Mouse (Mus musculus) spleen, adult 12 weeks (tissue): Measurements from ENCODE around the gene Lrtm1.

Experiments
- DNase-seq: peaks from one replicate; pipeline ENCODE4 v3.0.0; 2022; ENCODE audit warnings: low spot score

Gene Lrtm1

DNA sequence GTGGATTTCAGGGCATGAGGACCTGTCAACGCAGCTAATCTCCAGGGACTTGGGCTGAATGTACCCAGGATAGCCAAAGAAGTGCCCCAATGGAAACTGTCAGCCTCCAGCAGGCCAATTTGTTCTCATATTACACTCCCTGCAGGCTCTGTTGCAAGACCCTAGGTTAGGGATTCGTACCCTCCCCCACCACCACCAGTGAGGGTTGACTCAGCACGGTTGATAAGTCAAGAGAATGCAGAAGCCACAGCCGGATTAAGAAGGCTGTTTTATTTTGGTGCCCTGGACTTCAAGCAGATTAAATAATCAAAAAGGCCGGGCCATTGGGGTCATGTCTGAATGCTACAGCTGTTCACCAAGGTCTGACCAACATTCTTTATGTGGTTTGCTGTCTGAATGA, at the start of gene Lrtm1:
Gene Lrtm1 (plus strand): TSS at position 326 of the 400 bp plus-strand sequence.
- DNase-seq, result no peak

DNA sequence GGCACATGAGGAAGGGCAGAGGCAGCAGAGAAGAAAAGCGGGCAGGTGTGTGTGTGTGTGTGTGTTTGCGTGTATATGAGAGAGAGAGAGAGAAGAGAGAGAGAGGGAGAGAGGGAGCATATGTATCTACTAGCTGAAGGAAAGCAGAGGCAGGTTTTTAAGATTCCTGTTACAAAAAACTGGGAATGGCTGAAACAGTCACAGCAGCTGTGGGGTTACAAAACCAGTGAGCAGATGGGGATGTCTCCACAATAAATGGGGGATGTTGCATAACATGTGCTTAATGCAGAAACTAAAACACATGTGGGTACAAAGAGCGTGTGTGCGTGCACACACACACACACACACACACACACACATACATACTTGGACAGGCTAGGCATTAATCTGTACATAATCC, 48.8 kb upstream of the Lrtm1 start:
- no peak for DNase-seq

DNA sequence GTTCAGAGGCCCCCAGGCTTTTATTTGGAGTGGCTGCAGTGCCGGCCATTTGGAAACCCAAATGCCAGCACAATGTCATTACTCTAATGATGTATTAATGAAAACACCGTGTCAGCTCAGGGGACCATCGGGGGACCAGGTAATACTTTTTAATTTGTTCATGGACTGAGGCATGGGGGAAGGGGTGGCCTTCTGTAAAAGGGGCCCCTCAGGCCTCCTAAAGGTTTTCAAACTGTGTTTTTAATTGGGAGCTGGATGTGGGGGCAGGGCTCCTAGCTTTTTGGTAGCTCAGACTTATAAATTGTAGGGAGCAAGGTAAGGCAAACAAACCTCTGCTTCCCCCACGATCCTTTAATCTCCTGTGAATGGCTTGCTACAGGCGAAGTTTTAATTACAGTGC, 45.4 kb upstream of the Lrtm1 start:
- no peak for DNase-seq

DNA sequence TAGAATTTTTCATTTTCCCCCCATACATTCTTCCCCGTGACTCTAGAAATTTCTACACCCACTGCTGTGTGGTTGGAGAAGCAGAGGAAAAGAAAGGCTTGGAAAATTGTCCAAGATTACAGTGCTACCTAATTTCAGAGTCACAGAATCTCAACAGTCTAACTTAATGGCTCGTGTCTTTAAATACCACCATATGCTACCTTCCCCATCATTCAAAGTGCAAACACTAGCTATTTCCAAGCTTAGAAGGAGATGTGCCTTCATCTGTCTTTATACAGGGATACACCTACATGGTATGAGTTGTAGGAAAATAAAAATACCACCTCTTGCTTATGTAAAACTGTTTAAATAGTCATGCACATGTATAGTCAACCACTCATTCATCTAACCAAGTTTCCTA, 38.8 kb upstream of the Lrtm1 start:
- DNase-seq, result no peak

DNA sequence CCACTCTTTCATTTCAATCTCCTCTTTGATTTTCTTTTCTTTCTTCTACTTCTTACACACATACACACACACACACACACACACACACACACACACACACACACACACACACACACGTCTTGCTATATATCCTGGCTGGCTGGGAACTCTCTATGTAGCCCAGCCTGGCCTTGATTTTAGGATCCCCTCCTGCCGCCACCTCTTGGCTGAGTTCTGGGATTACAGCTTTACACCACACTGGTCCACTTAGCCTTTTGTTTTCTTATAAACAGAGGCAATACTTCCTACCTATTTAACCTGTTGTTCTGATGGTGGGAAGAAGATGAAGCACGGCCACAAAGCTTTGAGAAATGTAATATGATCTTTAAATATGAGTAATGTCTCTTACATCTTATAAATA, 37.5 kb upstream of the Lrtm1 start:
- no peak for DNase-seq

DNA sequence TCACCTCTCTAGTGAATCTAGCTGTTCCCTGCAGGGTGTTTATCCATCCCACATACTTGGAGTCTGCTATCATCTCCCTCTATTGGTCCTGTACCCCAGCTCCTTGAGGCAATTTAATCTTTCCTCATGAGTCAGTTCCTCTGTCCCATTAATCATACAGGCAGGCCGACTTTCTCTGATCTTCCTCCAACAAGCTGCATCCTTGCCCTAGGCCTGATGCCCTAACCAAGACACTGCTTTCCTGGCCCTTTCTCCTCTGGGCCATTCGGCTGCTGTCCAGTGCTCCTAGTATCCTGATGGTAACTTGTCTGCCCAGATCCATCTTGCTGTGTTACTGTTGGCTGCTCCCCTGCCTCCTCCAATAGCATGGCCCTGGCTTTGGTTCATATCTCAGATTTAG, 33.7 kb upstream of the Lrtm1 start:
- no peak for DNase-seq

DNA sequence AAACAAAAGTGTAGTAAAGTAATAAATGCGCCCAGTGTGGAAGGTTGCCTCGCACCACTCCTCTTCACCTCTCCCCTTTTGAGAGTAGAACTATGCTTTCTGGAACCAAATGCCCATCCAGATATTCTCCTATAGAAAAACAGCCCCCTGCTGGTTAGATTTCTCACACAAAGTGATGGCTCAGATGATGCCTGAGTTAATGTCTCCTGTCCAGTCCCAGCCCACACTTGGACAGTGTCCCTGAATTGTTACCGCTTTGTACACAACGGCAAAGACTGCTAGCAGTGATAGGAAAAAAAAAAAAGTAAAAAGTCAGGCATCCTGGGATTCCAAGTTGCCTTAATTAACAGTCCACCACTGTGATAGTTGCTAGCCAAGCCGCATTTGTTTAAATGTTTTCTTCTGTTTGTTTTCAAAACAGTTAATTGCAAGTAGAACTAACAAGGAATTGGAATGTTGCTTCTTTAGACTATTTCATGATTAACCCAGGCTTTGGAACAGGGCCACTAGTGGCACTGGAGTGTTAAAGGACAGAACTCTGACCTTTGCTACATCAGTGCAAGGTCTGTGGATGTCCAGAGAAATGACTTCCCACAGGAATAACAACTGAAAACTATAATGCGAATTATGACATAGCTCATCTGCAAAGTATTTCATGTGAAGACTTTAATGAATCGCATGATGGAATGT, 29.7 kb upstream of the Lrtm1 start:
- no peak for DNase-seq

DNA sequence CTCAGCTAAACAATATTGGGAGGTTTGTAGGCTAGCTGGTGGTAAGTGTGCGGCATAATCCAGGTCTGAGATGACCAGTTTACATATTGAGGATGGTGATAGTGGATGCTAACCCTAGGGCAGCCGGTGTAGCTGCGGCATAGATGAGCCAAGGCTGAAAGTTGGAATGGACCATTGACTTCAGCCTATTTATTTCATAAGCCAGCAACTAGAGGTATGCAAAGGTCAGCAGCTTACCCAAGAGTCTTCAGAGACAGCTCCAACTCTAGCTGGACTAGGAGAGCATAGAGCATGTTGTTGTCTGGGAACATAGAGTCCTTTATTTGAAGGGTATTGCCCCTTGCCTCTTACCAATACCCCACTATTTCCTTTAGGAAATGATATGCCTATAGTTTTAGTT, 21.4 kb upstream of the Lrtm1 start:
- DNase-seq, result no peak

DNA sequence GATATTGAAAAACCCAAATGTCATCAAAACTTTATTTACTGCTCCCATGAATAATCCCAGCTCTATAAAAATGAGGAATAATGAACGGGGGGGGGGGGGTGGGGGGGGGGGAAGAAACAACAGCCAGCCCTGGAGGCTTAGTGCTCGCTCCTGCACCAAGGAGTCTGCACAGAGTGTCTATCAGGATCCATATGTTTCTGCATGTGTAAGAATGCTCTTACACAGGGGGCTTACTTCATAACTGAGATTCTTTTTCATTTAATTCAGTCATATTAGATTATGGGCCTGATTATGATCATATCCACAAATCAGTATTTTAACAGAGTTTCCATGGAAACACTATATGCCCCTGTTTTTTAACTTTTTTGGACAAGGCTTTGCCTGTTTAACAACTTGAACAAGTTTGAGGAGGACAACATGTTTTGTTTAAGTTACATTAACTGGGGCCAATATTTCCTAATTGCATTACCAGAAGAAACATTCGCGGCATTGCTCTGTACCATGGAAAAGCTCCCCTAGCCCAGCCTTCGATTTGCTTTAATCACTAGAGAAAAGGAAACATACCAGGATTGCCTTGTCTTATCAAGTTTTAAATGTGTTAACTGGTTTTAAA, 12.7 kb upstream of the Lrtm1 start:
- DNase-seq, result no peak

DNA sequence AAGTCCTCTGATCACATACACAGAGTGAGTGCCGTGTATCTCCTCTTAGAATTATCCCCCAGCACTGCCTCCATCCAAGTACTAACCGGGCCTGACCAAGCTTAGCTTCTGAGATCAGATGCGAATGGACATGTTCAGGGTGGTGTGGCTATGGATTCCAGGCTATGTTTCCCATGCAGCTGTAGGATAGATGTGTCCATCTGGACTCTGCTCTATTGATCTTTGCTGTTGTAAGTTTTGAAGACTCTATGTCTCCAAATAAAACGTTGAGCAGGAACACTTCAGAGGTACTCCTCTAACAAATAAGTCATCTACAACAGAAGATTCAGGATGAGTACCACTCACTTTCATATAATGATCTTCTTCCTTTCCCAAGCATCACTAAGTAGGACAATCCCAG, 8.4 kb upstream of the Lrtm1 start:
- no peak for DNase-seq

DNA sequence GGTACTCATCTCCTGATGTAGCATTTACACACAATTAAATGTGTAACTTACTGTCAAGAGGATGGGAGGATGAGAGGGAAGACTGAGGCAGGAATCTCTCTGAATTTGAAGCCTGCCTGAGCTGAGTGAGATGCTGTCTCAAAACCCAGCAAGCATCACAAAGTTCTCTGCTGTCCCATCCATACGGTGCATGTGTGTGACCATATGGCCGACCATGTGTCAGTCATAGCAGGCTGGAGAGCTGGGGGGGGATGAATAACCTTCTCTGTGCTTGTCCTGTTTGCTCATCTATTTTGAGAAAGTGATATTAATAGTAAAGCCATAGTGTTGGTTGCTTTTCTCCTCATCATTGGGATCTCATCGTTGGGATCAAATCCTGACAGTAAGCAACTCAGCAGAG, 4.8 kb upstream of the Lrtm1 start:
- no peak for DNase-seq

DNA sequence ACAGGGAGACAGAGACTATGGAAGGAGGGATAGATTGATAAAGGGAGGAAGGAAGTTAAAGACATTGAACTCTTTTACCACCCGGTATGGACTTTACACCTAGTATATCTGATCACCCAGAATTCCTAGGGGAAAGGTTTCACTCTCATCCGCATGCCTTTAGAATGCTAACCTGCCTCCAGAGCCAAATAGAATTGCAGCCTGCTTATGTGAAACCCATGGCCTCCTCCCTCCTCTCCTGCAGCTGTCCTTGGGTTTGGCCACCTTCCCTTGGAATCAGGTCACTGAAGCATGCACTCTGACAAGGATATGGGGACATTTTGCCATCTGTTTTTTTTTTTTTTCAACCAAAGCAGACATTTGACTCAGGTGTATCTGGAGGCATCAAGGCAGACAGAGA, 3.3 kb upstream of the Lrtm1 start:
- no peak for DNase-seq

DNA sequence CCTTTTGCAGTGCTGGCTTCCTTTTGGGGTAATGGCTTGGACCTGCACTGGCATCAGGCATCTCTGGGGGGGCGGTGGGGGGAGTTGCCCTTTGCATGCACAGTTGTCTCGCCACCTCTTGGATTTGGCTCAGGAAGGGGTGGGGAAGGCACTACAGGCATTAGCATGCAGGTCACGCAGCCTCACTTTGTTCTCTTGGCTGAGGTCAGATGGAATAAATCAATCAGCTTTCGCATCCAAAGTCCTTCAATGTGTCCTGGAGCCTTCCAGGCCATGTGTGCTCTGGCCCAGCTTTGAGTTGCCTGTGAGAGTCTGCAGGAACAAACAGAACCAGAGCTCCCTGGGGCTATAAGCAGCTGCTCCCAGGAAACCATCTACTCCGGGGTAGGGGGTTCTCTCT, 2.1 kb upstream of the Lrtm1 start:
- DNase-seq, result no peak

DNA sequence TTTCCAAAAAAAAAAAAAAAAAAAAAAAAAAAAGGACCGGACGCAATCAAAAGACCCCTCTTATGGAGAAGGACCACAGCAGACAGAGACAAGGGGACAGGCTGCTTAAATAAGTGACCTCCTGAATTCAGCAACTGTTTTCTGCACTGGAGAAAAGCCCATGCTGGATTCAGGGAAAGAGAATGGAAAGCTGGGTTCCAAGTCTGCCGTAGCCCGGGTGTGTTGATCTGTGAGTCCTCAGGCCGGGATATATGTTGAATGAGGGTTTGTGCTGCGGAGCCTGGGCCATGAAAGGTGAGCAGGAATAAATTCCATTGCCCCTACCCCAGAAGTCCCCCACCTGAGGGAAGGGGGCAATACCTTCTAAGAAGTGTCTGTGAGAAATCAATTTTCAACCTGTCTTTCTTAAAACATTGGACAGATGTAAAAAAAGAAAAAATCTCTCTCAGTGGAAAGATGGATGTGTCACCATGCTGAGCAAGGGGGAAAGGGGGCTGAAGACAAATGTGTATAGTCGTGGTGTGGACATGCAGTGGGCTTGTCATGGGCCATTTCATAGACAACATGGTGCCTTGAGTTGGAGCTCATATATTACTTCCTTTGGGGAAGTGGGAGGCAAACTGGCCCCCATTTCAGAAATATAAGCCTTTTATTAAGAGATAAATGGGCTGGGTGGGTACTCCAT, 450 bp downstream of the Lrtm1 start:
- no peak for DNase-seq

DNA sequence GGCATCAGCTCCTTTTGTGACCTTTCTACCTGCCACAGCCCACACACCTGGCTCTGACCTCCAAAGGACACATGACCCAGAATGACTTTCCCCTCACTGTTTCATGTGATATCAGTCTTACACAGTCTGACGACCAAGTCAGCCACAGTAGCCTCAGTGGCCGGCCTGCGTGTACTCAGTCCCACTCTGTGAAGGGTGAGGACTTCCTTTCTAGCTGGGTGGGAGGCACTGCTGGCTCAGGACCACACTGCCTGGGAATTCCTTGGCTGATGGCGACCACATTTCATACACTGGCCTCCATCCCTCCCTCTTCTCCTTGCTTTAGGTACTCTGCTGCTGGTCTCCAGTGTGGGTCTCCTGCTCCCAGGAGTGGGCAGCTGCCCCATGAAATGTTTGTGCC, 3.3 kb downstream of the Lrtm1 start:
- no peak for DNase-seq

DNA sequence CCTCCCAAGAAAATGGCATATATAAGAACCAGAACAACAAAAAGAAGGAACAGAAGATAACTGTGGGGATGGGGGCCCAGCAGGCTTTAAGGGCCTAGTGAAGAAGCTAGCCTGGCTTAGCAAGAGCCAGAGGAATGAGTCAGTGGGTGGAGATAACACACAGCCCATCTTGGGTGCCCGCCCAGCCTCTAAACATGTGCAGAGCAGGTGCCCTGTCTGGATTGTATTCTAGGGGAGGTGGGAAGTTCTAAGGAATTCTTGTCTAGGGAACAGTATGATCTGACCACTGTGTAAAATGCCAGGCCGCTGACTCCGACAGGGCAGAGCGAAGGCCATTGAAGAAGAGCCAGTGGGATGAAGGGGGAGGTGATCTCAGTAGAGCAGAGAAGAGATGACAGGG, 5.2 kb downstream of the Lrtm1 start:
- no peak for DNase-seq

DNA sequence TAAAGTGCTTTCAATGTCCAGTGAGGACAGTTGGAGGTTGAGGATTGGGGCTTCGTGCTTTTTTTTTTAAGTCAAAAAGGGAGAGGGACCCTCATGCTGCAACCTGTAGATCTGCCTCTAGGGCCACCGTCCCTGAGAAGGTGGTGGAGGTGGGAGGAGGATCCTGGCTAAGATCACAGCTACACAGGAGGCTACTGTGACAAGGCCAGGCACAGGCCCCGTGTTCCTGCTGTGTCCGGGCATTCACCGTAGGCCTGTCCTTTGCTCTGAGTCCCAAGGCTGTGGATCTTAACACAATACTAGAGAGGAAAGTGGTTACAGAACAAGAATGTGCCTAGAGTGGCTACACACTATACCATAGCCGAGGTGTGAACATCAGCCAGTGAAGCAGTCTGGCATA, 7.3 kb downstream of the Lrtm1 start:
- no peak for DNase-seq

DNA sequence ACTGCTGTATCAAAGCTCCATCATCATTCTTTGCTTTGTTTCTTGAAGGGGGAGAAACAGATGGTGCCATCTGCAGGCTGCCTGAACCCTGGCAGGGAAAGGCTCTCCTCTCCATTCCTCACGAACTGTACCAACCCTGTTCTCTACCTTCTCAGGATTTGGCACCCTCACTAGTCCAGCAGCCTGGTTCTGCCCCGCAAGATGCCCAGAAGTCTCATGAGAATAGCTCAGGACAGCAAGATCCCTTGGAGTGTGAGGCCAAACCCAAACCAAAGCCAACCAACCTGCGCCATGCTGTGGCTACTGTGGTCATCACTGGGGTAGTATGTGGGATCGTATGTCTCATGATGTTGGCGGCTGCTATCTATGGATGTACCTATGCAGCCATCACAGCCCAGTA, 9.3 kb downstream of the Lrtm1 start:
- no peak for DNase-seq

DNA sequence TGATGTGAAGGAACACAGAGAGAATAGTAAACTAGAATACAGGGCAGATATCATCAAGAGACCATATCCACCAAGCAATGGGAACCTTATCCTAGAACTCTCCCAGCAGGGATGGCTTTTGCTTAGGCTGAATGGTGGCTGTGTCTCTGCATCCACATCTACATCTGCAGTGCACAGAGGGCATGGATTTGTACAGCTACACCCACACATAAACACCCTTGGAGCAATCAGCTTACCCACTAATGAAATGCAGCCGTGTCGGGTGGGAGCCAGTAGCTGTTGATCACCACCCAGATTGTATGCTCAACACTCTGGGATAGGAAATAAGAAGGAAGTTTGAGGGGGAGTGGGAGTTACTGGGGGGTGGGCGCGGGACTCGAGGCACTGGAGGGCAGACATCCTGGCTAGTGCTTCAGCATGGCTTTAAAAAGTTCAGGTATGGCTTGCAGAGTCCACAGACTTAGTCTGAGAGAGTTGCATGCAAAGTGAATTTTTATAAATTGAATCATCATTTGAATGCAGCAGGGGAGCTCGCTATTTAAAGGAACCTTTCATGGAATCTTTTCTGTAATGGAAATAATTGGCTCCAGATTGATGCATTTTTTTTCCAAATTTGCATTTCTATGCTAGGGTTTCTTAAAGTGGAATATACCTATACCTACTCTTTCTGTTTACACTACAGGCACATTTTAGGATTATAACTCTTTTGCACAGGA, 10.5 kb downstream of the Lrtm1 start:
- no peak for DNase-seq

DNA sequence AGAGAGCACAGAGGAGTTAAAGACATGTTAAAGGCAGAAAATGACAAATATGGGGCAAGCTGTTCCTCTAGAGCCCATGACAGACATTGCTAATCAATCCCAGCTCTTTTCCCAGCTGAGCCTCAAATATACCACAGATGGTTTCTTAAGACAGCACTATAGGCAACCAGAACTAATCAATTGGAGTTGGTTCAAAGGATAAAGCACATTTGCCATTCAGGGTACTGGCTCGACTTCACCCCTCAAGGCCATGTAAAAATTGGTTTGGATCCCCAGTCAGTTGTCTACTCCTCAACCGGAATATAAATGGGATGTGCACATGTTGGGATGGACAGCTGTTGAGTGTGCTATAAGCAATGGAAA, 11.1 kb downstream of the Lrtm1 start:
- no peak for DNase-seq

DNA sequence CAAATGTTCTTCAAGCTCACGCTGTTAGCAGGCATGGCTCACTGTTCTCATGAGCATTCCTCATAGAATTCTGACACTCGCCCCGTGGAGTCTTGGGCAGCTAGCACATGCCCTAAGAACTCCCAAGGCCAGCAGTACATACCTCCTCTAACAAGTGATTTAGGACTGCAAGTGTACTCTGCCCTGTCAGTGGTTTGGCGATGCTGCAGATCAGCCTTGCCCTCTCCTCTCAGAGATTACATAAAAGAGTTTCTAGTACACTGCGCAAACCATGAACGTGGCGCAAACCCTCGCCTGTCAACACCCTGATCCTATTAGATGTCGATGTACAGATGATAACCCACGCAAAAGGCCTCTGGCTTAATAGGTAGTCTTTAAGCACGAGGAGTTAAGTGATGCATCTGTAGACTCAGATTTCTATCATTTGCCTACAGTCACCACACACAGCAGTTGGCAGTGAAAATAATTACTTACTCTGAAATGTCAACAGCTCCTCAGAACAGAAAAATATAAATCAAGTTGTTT, 11.9 kb downstream of the Lrtm1 start:
- DNase-seq, result no peak

DNA sequence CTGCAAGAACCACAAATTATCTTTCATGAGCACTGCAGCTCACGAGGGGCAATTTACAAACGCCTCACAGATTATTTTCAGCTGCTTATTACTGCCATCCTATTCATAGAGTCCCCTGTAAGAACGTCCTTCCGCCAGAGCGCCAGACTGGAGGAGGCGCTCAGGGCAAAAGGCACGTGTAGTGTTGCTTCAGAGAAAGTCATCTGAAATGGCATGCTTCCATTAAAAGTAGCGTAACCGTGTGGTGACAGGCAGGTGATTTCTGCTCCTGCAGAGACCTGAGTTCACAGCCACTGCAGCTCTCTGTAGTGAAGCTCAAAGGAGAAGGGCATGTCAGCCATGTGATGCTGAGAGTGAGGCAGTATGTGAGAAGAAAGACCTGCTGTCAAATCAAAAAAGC, 12.5 kb downstream of the Lrtm1 start:
- DNase-seq, result no peak

DNA sequence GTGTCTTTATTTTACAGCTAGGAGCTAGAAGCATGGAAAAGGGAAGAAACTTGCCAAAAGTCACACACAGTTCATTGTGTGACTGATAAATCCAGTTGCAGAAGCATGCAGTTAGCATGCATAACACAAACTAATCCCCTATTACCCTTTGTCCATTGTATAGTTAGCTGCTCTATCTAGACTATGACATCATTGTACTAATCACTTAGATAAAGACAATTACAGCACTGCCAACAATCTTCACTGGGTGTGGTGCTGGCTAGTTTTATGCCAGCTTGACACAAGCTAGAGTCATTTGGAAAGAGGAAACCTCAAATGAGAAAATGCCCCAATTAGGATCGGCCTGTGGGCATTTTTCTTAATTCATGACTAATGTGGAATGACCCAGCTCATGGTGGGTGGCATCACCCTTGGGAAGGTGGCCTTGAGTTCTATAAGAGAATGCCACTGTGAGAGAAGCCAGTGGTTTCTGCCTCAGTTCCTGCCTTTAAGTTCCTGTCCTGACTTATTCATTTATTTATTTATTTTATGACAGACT, 13.9 kb downstream of the Lrtm1 start:
- DNase-seq, result no peak
